Mouse (Mus musculus): Measurements from ENCODE around the gene Cobl. TPM values are rescaled to one million over a fixed set of nuclear protein-coding genes. Genes with fewer than 3 reads are reported as not detected.

The Cobl gene
- 2.7 and 5.6 TPM in 2 replicates for polyA plus RNA-seq (2014; fragmentation: Nextera tagmentation; extraction: Ambion mirVana)

DNA sequence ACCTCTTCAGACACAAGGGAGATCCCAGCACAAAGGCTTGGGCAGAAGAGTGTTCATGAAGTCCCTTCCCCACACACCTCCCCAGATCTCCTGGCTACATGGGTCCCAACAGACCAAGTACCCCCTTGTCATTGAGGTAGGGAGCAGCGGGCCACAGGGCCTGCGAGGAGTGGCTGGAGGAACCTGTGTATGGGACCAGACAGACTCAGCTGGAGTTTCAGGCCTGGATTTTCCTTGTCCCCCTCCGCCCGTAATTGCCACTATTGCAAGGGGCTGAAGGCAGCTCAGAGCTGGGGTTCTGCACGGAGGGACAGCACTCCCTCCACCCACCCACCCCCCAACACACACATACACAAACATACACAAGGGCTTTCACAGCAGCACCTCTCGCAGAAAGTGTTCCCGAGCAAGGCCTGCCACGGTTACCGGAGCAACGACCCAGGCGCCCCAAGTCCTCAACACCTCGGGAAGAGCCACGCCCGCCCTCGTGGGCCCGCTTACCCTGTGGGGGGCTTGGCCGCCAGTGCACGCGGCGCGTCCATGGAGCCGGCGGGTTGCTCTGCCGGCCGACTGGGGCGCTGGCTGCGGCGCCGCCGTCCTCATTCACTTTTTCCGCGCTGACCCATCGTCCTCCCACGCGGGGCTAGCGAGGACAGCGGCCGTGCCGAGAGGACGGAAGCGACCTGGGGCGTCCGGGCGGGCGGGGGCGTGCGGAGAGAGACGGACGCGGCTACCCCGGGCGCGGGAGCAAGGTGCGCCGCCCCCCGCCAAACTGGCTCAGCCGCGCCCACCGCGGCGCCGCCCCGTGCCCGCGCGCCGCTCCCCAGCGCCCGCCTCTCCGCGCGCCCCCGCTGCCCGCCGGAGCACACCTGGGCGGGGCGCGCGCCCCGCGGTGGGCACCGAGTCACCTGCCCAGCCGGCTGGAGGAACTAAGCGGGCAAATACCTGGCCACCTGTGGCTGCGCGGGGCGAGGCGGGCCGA is at the start of gene Cobl:
Gene Cobl (minus strand): TSS at position 780 of the 982 bp plus-strand sequence.
- Histone ChIP-seq H3K9ac (ENCODE audit: low read length) (peak within 1 kb of the TSS; percentile 64), H3K27ac (ENCODE audit: low read depth, low read length) (no peak within 1 kb of the TSS), H3K4me1 (ENCODE audit: control insufficient read depth, insufficient read depth, low read length) (0 out of 2 replicates have a peak, but pooled peaks cover 4% of the 10 kb centered on the region), H3K4me3 (ENCODE audit: low read depth, low read length) (peak within 1 kb of the TSS; percentile 67), H3K9me3 (ENCODE audit: control insufficient read depth, low read length) (no peaks in the 10 kb centered on the region), H3K4me2 (ENCODE audit: low read depth) (peak within 1 kb of the TSS; percentile 98), H3K27me3 (ENCODE audit: control insufficient read depth, insufficient read depth, low read length) (peaks cover 21% of the 10 kb centered on the region; the same call in 1 of the 2 replicates), H3K36me3 (ENCODE audit: control insufficient read depth, insufficient read depth, low read length) (no peaks in the 10 kb centered on the region)
- 1% methylated on average over 72 of the region's 89 CpGs for WGBS
- peak; percentile 71 for DNase-seq (ENCODE audit: low spot score)
- peak; percentile 67 for ATAC-seq (ENCODE audit: insufficient read depth, low FRiP score, low TSS enrichment)

GRCm38 (mm10) chr11:12513796-12514195 is 49.0 kb upstream of the Cobl start:
- Histone ChIP-seq H3K27me3 (ENCODE audit: control insufficient read depth, insufficient read depth, low read length) (no peaks in the 10 kb centered on the region), H3K27ac (ENCODE audit: low read depth, low read length) (no peak overlapping the region), H3K9ac (ENCODE audit: low read length) (no peak overlapping the region), H3K4me1 (ENCODE audit: control insufficient read depth, insufficient read depth, low read length) (no peaks in the 10 kb centered on the region), H3K36me3 (ENCODE audit: control insufficient read depth, insufficient read depth, low read length) (no peaks in the 10 kb centered on the region), H3K4me2 (ENCODE audit: low read depth) (no peak overlapping the region), H3K9me3 (ENCODE audit: control insufficient read depth, low read length) (no peaks in the 10 kb centered on the region), H3K4me3 (ENCODE audit: low read depth, low read length) (no peak overlapping the region)
- 50% methylated on average over 5 of the region's 5 CpGs for WGBS
- ATAC-seq (ENCODE audit: insufficient read depth, low FRiP score, low TSS enrichment) (no peak), DNase-seq (ENCODE audit: low spot score) (no peak)

DNA sequence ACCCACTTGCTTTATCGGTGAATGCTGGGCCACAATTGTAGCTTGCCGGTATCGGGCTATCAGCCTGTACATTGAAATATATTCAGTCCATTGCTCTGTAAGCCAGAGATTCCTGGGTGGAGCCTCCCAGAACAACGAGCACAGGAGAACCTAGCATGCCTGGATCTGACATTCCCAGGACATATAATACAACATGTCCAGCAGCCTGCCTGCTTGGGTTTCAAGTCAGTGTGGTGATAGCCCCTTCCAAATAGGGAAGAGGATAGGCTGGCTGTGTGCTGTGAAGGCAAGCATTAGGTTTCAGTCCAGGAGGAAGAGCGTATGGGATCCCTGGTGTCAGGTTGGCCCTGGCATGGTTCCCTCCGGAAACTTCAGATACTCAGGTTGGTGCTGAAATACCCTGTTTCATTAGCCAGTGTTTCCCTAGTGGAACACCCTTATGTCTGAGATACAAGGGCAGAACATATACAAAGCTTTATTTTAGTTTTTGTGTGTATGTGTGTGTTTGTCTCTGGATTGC is 41.7 kb upstream of the Cobl start:
- H3K4me1 ChIP-seq (ENCODE audit: control insufficient read depth, insufficient read depth, low read length) = no peaks in the 10 kb centered on the region
- no peak overlapping the region for H3K4me3 ChIP-seq (ENCODE audit: low read depth, low read length)
- H3K9ac ChIP-seq (ENCODE audit: low read length) = no peak overlapping the region
- no peak for ATAC-seq (ENCODE audit: insufficient read depth, low FRiP score, low TSS enrichment)
- no peaks in the 10 kb centered on the region for H3K36me3 ChIP-seq (ENCODE audit: control insufficient read depth, insufficient read depth, low read length)
- H3K9me3 ChIP-seq (ENCODE audit: control insufficient read depth, low read length) = no peaks in the 10 kb centered on the region
- 87% methylated on average over 6 of the region's 6 CpGs for WGBS
- DNase-seq (ENCODE audit: low spot score) = no peak
- no peak overlapping the region for H3K4me2 ChIP-seq (ENCODE audit: low read depth)
- no peak overlapping the region for H3K27ac ChIP-seq (ENCODE audit: low read depth, low read length)
- H3K27me3 ChIP-seq (ENCODE audit: control insufficient read depth, insufficient read depth, low read length) = no peaks in the 10 kb centered on the region

DNA sequence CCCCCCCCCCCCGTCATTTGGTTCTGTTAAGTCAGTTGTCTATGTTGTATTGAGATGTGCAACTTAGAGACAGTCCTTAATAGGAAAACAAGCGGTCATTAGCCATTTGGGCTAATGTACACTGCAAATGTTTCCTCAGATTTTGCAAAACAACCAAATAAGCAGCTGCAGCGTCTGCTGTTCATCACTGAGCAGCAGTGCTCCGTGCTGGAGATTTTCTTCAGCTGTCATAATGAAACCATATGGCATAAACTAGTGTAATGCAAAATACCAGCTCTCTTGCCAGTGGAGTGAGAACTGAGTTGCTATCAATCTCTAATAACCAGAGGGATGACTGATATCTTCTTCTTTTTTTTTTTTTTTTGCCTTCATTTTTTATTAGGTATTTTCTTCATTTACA is 39.0 kb upstream of the Cobl start:
- Histone ChIP-seq H3K4me1 (ENCODE audit: control insufficient read depth, insufficient read depth, low read length) (no peaks in the 10 kb centered on the region), H3K27me3 (ENCODE audit: control insufficient read depth, insufficient read depth, low read length) (no peaks in the 10 kb centered on the region), H3K4me3 (ENCODE audit: low read depth, low read length) (no peak overlapping the region), H3K9ac (ENCODE audit: low read length) (no peak overlapping the region), H3K9me3 (ENCODE audit: control insufficient read depth, low read length) (no peaks in the 10 kb centered on the region), H3K4me2 (ENCODE audit: low read depth) (no peak overlapping the region), H3K27ac (ENCODE audit: low read depth, low read length) (no peak overlapping the region), H3K36me3 (ENCODE audit: control insufficient read depth, insufficient read depth, low read length) (no peaks in the 10 kb centered on the region)
- ATAC-seq (ENCODE audit: insufficient read depth, low FRiP score, low TSS enrichment) (no peak), DNase-seq (ENCODE audit: low spot score) (no peak)
- WGBS = 86% methylated on average over 4 of the region's 4 CpGs

DNA sequence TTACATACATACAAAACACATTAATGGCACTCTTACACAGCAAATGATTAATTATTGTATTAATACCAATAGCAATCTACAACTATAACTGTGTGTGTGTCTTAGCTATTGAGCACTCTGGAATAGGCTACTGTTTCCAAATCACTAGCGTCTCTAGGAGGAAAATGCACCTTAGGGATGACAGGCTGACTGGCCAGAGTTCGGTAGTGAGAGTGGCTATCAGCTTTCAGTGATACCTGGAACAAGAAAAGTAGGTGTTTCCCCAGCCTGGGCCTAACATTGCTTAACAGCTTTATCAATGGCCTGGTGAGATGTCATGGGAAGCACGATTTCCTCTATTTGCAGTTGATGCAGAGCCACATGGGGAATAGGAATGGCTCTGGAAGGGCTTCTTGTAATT is 37.0 kb upstream of the Cobl start:
- H3K9ac ChIP-seq (ENCODE audit: low read length) = no peak overlapping the region
- no peak overlapping the region for H3K27ac ChIP-seq (ENCODE audit: low read depth, low read length)
- no peak overlapping the region for H3K4me3 ChIP-seq (ENCODE audit: low read depth, low read length)
- H3K4me2 ChIP-seq (ENCODE audit: low read depth) = no peak overlapping the region
- no peaks in the 10 kb centered on the region for H3K9me3 ChIP-seq (ENCODE audit: control insufficient read depth, low read length)
- ATAC-seq (ENCODE audit: insufficient read depth, low FRiP score, low TSS enrichment) = no peak
- H3K4me1 ChIP-seq (ENCODE audit: control insufficient read depth, insufficient read depth, low read length) = no peaks in the 10 kb centered on the region
- 93% methylated on average over 3 of the region's 3 CpGs for WGBS
- H3K36me3 ChIP-seq (ENCODE audit: control insufficient read depth, insufficient read depth, low read length) = no peaks in the 10 kb centered on the region
- no peaks in the 10 kb centered on the region for H3K27me3 ChIP-seq (ENCODE audit: control insufficient read depth, insufficient read depth, low read length)
- DNase-seq (ENCODE audit: low spot score) = no peak

- DNase-seq (ENCODE audit: low spot score) (no peak), ATAC-seq (ENCODE audit: insufficient read depth, low FRiP score, low TSS enrichment) (no peak)
- no peaks in the 10 kb centered on the region for H3K9me3 ChIP-seq (ENCODE audit: control insufficient read depth, low read length)
- H3K4me2 ChIP-seq (ENCODE audit: low read depth) = no peak overlapping the region
- no peak overlapping the region for H3K4me3 ChIP-seq (ENCODE audit: low read depth, low read length)
- no peaks in the 10 kb centered on the region for H3K27me3 ChIP-seq (ENCODE audit: control insufficient read depth, insufficient read depth, low read length)
- no peaks in the 10 kb centered on the region for H3K36me3 ChIP-seq (ENCODE audit: control insufficient read depth, insufficient read depth, low read length)
- H3K9ac ChIP-seq (ENCODE audit: low read length) = no peak overlapping the region
- no peak overlapping the region for H3K27ac ChIP-seq (ENCODE audit: low read depth, low read length)
- H3K4me1 ChIP-seq (ENCODE audit: control insufficient read depth, insufficient read depth, low read length) = no peaks in the 10 kb centered on the region
Observed at GRCm38 (mm10) chr11:12493791-12494190, 29.0 kb upstream of the Cobl start.

- WGBS = 93% methylated on average over 3 of the region's 3 CpGs
- Histone ChIP-seq H3K4me3 (ENCODE audit: low read depth, low read length) (no peak overlapping the region), H3K36me3 (ENCODE audit: control insufficient read depth, insufficient read depth, low read length) (no peaks in the 10 kb centered on the region), H3K9me3 (ENCODE audit: control insufficient read depth, low read length) (no peaks in the 10 kb centered on the region), H3K9ac (ENCODE audit: low read length) (no peak overlapping the region), H3K27me3 (ENCODE audit: control insufficient read depth, insufficient read depth, low read length) (no peaks in the 10 kb centered on the region), H3K27ac (ENCODE audit: low read depth, low read length) (no peak overlapping the region), H3K4me2 (ENCODE audit: low read depth) (no peak overlapping the region), H3K4me1 (ENCODE audit: control insufficient read depth, insufficient read depth, low read length) (no peaks in the 10 kb centered on the region)
- no peak for DNase-seq (ENCODE audit: low spot score)
- ATAC-seq (ENCODE audit: insufficient read depth, low FRiP score, low TSS enrichment) = no peak
Observed at GRCm38 (mm10) chr11:12479856-12480403, 15.2 kb upstream of the Cobl start.

GRCm38 (mm10) chr11:12474299-12474935 is 9.7 kb upstream of the Cobl start:
- Histone ChIP-seq H3K4me1 (ENCODE audit: control insufficient read depth, insufficient read depth, low read length) (no peaks in the 10 kb centered on the region), H3K9me3 (ENCODE audit: control insufficient read depth, low read length) (no peaks in the 10 kb centered on the region), H3K27me3 (ENCODE audit: control insufficient read depth, insufficient read depth, low read length) (no peaks in the 10 kb centered on the region), H3K9ac (ENCODE audit: low read length) (no peak overlapping the region), H3K4me3 (ENCODE audit: low read depth, low read length) (no peak overlapping the region), H3K27ac (ENCODE audit: low read depth, low read length) (no peak overlapping the region), H3K36me3 (ENCODE audit: control insufficient read depth, insufficient read depth, low read length) (no peaks in the 10 kb centered on the region), H3K4me2 (ENCODE audit: low read depth) (no peak overlapping the region)
- WGBS = 89% methylated on average over 5 of the region's 5 CpGs
- no peak for DNase-seq (ENCODE audit: low spot score)
- no peak for ATAC-seq (ENCODE audit: insufficient read depth, low FRiP score, low TSS enrichment)
